Mouse (Mus musculus) frontal cortex, postnatal 14 days (tissue): ENCODE data around the gene Spata45.
"Not testable (repeated sequence)": the region's sequence is repeated elsewhere in the genome, so short reads cannot be mapped to it uniquely, and the experiment has no call there.

Experiments used
- DNase-seq, 2 experiments: peaks; one replicate each; pipeline ENCODE4 v3.0.0; 2022; ENCODE audit warnings: low spot score in 2 of 2

Gene Spata45

DNA sequence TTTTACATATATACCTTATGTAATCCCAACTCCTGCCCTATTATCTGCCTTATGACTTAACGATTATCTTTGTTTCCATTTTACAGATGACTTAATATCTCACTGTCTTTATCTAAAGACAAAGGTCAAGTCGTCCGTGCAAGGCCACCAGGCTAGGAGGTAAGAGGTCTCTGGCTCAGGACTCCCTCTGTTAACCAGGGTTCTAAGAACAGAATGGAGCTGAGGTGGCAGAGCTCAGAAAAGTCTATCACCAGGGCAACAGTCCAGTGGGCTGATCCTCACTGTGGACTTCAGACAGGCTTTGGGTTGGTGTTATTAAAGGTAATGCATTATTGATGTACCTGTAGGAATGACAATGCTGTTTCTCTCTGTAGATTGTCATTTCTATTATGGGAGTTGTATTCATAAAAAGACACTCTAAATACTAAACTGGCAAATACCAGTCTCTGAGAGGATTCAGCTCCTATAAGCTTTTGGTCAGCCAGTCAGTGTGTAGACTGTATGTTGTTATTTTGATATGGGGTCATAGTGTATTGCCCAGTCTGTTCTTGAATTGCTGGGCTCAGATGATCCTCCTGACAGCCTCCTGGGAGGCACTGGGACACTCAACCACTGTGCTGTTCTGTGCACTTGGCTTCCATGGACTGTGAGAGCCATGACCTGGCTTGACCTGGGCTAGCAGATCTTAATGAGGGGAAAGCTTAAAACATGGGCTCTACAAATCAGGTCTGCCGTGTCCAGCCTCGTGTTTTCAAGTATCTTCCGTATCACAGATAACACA is at the start of gene Spata45:
Gene Spata45, plus strand, starts transcription at position 86 of the 781 bp plus-strand sequence.
- no peak for DNase-seq

DNA sequence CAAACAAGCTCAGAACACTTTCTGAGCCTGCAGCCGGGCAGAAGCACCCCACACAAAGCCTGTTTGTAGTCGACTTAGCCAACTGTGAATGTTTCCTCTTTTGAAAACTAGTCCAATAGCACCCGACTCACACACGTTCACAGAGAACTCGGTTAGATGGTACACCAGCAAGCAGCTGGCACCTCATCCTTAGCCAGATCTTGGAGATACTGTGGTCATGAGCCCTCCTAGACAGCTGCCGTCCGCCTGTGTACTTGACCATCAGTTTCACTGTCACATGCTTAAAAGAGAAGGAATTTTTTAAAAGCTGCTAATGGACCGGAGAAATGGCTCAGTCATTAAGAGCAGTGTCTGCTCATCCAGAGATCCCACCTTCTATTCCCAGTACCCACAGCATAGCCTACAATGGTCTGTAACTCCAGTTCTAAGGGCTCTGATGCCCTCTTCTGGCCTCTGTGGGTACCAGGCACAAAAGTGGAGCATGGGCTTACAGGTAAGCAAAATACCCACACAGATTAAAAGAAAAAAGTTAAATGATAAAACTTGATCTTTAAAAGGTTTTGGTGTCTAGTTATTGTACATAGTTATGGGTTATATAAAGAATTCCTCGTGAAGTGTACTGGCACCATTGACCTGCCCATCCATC is 46.9 kb upstream of the Spata45 start:
- DNase-seq, result no peak

DNA sequence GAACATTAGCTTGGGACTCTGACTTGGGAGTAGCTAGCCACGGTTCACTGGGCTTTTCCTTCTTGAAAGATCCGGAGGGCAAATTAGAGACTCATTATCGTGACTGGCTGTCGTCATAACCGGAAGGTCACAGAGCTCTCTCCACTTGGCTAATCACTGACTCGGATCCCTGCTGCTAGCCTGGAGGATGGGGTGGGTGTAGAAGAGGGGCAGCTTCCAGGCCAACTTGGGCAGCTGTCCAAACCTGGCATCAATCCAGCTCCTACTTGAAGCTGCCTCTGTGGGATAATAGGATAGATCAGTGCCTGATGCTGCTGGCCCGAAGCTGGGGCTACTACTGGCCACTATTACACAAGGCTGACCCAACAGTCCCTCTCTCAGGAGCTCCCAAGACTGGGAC is 40.9 kb upstream of the Spata45 start:
- no peak for DNase-seq

DNA sequence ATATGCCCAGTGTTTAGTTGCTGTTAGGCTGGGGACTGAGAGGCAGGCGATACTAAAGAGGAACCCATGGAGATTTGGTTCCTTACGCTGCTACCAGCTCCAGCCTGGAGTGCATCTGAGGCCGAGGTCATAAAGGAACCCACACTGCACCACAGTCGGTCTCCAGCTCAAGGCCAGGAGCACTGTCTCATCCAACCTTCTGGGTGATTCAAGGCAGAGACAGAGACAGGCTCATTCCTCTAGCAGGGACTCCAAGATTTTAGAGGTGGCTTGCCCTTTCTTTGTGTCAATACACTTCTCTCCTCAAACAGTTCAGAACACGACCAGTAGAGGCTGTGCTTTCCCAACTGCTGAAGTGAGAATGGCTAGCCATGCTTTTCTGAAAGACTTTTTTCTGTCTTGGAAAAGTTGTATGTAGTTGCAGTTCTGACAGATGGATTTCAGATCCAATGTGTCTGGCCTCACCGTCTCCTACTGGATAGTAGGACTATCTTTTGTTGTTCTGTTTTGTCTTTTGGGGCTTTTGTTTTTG is 40.0 kb upstream of the Spata45 start:
- no peak for DNase-seq

DNA sequence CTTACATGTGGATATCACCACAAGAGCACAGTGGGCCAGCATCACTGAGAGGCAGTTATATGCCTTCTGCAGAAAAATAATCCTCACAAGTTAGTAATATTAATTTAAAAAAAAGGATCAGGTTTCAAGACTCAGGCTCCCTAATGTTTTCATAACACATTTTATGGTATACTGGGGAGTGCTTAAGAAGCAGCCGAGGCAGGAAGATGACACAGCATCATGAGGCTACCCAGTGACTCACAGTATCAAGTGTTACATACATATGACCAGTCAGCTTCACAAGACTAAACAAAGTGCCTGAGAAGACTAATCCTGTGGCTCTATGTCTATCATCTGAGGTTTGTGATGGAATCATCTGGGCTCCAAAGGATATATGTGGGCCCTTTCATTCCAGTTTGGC is 38.4 kb upstream of the Spata45 start:
- DNase-seq, result no peak

DNA sequence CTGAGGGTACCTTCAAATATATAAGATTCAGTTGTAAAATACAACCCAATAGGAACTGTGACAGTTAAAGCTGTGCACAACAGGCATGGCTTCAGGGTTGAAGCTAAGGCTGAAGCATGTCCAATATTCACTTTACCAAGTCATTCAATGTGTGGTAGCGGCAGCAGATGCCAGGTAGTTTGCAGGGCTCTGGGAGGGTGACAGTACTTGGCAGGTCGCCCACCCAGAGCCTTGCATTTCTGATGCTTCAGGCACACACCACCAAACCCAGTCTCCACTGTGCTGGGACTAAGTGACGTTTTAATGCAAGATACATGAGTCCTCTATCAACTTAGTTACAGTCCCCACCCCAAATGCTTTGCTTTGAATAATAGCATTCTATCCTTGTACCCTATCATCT is 35.8 kb upstream of the Spata45 start:
- DNase-seq, result no peak

DNA sequence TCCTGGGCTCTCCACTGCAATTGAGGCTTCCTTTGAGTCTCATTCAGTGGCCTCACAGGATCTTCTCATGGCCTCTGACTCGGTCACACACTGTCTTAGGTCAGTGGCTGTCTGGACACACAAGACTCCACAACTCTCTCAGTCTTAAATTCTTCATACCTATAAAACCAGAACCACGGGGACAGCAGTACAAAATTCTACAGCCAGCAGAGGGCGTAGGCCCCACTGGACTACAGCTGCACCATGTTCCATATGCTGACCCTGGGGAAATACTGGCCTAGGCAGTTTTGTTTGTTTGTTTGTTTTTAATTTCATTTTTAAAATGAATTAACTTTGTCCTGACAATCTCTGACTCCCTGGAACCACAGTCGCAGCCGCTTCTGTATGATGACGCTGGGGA is 34.2 kb upstream of the Spata45 start:
- no peak for DNase-seq

DNA sequence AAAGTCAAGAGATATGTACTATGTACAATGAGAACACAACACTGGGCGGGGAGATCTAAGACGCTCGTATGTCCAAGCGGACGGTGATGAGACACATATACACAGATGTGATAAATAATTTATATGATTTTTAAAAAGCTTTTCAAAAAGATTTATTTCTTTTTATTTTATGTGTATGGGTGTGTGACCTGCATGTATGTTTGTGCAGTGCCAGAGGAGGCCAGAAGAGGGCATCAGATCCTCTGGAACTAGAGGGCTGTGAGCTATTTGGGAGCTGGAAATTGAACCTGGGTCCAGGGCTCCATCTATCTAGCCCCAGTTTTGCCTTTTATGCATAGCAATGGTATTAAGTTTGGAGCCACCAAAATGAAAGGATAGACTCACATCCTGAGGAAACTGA is 27.7 kb upstream of the Spata45 start:
- DNase-seq, result no peak

DNA sequence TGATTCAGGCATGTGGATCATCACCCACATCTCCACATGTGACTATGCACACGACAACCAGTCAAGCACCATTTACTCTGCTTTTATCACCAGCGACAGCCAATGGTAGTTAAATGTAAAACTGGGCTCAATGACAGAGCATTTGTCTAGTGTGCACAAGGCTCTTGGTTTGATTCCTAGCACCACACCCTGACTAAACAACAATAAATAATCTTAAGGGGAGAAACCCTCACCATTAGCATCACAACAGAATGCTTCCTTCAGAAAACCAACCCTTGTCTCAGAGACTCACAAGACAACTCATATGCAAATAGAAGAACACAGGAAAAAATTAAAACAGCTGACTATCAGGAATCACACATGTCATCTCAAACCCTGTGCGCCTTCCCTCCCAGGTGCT is 22.2 kb upstream of the Spata45 start:
- no peak for DNase-seq

DNA sequence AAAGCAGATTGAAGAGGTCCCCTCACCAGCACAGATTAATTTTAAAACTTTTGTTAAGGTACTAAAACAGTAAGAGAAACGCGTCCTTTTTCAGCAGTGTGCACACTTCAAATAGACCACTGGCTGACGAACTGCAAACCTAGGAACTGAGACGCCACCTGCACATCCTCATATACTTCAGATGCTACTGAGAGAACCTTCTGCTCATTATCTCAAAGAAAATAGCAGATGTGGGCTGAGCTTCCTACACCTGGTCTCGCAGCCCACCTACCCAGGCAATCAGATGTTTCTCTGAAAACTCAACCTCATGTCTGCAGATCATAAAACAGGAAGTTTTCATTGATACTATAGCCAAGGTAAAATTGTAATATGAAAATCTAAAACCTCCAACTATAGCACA is 16.6 kb upstream of the Spata45 start:
- DNase-seq, result no peak

DNA sequence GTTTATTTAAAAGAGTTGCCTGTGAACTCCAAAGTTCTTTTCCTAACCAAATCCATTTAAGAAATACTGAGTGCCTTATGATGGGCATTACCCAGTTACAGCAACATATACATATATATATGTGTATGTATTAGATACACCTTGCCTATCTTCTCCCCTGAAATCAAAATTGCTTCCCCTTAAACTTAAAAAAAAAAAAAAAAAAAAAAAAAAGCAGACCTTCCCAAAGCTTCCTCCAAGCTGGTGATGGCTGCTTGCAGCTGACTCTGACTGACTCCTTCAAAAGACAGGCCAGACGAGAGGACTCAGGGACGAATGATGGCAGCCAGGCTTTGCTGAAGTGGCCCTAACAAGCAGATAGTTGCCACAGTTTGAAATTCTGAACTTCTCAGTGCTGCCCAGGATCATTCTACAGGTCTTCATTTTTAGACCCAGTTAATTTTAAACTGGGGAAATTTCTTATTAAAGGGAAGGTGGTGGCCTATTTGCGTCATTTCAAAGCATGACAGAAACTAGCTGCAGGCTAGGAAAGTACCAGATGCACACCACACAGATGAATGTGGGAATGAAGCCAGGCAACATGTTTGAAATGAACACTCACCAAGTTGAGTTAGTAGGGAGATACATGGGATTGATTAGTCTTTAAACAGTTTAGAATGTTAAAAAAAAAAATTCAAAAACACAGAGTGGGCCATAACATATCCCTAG is 16.1 kb upstream of the Spata45 start:
- no peak for DNase-seq

DNA sequence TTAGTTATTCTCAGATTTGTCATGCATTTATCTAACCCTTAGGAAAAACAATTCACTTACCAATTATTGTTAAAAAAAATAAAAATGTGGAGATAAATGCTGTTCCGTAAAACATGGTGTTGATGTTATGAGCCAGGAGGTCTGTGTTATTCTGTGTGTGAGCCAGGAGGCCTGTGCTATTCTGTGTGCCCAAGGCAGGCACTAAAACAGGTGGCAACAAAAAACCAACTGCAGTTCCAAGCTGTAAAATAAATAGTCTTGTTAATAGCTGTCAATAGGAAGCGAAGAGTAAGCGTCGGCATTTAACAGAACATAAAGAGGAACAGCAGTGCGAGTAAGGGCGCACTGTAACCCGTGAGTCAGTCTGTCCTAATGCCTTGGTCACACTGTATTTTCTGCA is 15.4 kb upstream of the Spata45 start:
- DNase-seq, result no peak

DNA sequence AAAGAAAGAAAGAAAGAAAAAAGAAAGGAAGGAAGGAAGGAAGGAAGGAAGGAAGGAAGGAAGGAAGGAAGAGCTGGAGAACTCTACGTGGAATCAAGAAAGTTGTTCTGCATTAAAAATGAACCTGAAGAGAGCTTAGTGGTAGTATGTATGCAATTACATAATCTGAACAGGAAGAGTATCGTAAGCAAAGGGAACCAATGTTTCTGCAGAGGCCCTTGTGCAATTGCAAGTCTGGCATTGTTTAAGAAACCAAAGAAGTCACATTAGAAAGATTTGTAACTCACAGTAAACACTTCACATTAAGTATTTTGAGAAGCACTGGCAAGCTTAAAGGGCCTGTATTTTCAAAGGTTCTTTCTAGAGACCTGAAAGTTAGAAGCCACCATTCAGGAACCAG is 13.3 kb upstream of the Spata45 start:
- no peak for DNase-seq

DNA sequence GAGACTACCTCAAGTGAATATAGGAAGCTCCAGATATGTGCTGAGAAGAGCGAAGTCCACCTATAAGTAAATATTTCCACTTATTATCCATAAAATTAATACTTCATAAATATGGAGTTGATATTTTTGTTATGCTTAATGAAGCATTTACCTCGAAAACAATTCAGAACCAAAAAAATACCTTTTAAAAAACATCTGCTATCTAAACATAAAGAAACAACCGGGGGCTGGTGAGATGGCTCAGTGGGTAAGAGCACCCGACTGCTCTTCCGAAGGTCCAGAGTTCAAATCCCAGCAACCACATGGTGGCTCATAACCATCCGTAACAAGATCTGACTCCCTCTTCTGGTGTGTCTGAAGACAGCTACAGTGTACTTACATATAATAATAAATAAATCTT is 12.6 kb upstream of the Spata45 start:
- not testable (repeated sequence) for DNase-seq

DNA sequence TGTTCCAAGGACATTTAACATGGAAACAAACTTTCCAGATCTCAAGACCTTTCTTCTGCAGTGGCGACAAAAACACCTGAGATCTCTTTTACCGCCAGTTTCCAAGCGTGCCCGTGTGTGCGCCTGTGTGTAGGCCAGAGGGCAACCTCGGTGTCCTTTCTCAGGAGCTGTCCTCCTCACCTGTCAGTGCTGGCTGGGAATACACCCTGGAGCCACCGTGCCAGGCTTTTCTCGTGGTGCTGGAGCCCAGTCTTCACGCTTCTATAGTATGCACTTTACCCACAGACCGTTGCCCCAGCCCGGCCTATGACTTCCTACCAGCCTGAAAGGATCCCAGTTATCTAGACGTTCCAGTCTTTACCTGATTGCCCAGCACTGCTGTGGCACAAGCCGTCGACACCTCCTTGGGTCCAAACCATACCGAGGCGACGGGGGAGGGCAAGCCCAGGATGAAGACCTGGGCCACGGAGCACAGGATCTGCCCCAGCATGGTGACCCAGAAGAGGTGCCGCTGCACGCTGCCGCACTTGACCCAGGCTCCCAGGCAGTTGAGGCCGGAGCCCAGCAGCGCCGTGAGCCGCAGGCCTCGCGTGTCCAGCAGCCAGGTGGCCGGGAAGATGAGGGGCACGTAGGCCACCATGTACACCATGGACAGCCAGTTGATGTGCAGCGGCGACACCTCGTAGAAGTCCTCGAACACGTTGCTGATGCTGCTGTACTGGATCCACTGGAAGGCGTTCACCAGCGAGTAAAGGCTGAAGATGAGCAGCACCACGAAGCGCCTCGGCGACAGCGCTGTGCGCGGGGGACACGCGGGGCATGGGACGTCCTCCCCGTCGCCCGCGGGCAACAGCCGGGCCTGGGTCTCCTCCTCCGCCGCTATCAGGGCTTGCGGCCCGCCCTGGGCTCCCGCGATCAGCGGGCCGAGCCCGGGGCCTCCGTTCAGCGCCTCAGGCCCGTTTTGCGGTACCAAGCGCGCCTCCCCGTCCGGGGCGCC is 11.1 kb upstream of the Spata45 start:
- DNase-seq, result peak in 1 of 2 experiments; percentile 24

DNA sequence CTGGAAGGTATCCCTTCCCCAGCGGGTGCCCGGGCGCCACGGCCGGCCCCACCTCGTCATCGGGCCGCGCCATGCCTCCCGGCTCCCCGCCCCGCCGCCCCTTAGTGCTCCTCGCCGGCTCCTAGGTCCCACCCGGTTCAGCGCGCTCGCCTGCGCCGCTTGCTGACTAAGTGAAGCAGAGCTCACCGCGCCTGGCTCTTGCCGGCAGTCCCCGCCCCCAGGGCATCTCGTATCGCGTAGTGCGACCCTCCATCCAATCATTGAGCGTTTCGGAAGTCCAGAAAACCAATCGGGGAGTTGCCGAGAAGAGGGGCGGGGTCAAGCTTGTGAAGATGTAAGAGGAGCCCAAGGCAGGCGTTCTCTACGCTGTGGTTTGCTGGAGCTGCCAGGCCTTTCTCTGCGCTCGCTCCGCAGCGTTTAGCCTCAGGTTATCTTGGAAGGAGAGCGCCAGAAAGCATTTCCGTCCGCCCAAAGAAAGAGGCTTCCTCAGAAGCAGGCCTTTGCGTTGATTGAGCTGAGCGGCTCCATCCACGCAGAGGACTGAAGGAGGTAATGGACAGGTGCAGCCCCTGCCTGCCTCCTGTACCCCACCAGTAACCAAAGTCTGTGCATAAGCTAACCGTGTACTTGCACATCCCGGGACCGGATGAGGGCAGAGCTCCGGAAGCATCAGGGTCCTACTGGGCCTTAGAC is 10.3 kb upstream of the Spata45 start, which contains the start of gene Flvcr1:
Gene Flvcr1, minus strand, starts transcription at position 138 of the 693 bp plus-strand sequence.
- DNase-seq, result peak; percentile 98 to 99

DNA sequence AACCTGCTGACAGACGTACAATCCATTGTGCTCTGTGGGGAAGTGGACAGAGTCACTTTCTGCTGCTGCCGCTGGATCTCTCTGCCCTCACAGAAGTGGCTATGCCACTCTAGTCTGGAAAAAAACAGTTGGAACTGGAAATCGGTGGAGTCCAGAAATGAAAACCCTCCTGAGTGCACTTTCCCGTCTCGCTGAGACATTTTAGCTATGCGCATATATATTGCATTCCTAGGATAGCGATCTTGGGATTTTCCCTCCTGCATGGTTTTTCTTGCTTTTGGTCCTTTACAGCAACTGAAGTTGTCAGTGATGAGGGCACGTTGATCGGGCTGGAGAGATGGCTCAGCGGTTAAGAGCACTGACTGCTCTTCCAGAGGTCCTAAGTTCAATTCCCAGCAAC is 6.3 kb upstream of the Spata45 start:
- no peak for DNase-seq

DNA sequence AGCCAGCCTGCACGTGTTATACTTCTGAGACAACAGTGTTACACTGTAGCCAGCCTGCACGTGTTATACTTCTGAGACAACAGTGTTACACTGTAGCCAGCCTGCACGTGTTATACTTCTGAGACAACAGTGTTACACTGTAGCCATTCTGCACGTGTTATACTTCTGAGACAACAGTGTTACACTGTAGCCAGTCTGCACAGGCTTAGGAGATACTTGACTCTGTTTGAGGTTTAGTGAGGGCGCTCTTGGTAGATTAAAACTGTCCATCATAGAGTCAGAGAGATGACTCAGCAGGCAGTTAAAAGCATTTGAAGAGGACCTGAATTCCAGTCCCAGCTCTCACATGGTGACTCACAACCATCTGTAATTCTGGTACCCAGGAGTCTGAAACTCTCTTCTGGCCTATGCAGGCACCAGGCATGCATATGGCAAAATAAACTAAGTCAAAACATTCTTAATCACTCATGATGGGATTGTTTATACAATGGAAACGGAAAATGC is 5.5 kb upstream of the Spata45 start:
- DNase-seq, result not testable (repeated sequence)

DNA sequence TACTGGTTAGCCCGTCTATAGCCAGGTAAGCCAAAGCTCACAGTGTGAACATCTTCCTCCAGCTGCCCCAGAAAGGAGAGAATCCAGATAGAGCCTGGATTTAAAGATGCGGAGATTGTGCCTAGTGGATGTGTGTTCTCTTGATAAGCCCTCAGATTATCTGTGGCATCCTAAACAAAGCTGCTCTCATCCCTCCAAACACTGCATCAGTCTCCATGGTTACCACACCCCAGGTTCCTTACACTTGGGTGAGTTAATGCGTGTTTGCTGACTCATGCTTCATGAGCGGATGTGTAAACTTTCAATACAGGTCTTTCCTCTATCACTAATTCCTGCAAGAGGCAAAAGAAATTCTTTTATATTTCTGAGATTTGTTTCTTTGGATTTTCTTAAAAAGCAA is 790 bp upstream of the Spata45 start:
- no peak for DNase-seq

DNA sequence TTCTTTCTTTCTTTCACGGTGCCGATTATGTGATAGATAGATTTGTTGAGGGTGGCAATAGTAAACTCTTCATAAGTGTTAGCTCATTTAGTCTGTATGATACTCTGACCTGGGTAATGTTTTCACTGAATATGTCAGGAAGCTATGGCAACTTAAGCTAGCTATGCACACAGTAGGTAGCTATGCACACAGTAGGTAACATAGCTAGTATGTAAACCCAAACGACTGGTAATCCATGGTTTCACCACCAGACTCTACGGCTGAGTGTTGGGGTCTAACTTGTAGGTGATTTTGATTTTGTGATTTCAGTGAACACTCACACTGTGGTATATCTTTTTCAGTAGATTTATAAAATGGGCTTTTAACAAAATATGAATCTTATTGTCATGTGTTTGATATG is 1.6 kb downstream of the Spata45 start:
- DNase-seq, result no peak
